Mouse (Mus musculus) E14TG2a.4 (cell line): ENCODE data around the gene Gch1.

Experiments
- CTCF ChIP-seq: conservative IDR thresholded peaks from 2 replicates; pipeline ENCODE4 v1.5.1; 2014; ENCODE audit warnings: low read length
- NANOG ChIP-seq: IDR thresholded peaks from 2 replicates; pipeline ENCODE4 v1.6.1; 2014; ENCODE audit warnings: borderline replicate concordance, low read length, mixed read lengths

DNA sequence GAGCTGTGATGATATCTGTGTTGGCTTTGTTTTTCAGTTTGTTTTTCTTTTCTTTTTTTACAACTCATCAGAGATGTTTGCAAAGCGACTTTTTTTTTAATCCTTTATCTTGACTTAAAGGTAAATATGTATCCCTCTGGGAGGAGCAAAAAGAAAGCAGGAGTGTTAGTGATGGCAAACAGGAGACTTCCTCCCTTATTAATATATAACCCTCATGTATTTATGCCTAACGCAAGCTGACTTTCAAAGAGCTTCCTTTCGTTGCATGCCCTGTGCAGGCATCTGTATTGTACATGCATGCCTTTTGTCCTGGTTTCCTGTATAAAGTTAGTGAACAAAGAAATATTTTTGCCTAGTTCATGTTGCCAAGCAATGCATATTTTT lies 84.0 kb downstream of the Gch1 start:
- TF ChIP-seq CTCF (no peak), NANOG (no peak)
